29 mouse cellular contexts compared by ENCODE assay signal in genomic region chr8:46585576-46585975, GRCm38 (mm10). TPM values are rescaled to one million over a fixed set of nuclear protein-coding genes. Genes with fewer than 3 reads are reported as not detected.
A peak's percentile ranks its signal among the peaks of the same experiment; 100 is the strongest.
DNase-seq lines count a peak whose midpoint lies in the region; ATAC-seq and TF ChIP-seq lines count a peak whose summit lies in the region.
"Had no signal": no experiment of that assay in that cellular context is flagged by ENCODE, and none has a peak within 500 bp of the region (broad histone marks: within the 10 kb centered on the region; RNA-seq: fewer than 3 reads in every experiment).

No protein-coding gene starts in this region.

- H3K27me3 ChIP-seq in embryonic facial prominence, embryonic 14.5 days (replicated peaks; ENCODE audit: control insufficient read depth, insufficient read depth, low read length): no peaks in the 10 kb centered on the region
- H3K27me3 ChIP-seq in embryonic facial prominence, embryonic 10.5 days (replicated peaks; ENCODE audit: low read depth, poor library complexity, severe bottlenecking): no peaks in the 10 kb centered on the region
- H3K27me3 ChIP-seq in intestine, embryonic 14.5 days (replicated peaks; ENCODE audit: control insufficient read depth, insufficient read depth, low read length): no peaks in the 10 kb centered on the region
- no peaks in the 10 kb centered on the region for H3K27me3 ChIP-seq in intestine, postnatal 0 days (replicated peaks; ENCODE audit: control insufficient read depth, insufficient read depth, low read length)
- H3K27me3 ChIP-seq: CH12.LX; embryonic facial prominence, embryonic 12.5 days; embryonic facial prominence, embryonic 15.5 days; forebrain, embryonic 12.5 days; Patski had no signal

- 64% methylated on average over 3 of the region's 3 CpGs for whole genome bisulfite sequencing in embryonic facial prominence, embryonic 14.5 days
- 94% methylated on average over 3 of the region's 3 CpGs for WGBS in embryonic facial prominence, embryonic 10.5 days
- 81% methylated on average over 3 of the region's 3 CpGs for WGBS in intestine, embryonic 14.5 days
- WGBS in intestine, postnatal 0 days: 79% methylated on average over 3 of the region's 3 CpGs

- no peak overlapping the region for H3K4me2 ChIP-seq in embryonic facial prominence, embryonic 14.5 days (ENCODE audit: low read depth, low read length)
- no peak overlapping the region for H3K4me2 ChIP-seq in intestine, embryonic 14.5 days (ENCODE audit: low read length)
- no peak overlapping the region for H3K4me2 ChIP-seq in intestine, postnatal 0 days (replicated peaks; ENCODE audit: low read depth)
- H3K4me2 ChIP-seq: embryonic facial prominence, embryonic 12.5 days; embryonic facial prominence, embryonic 15.5 days; forebrain, embryonic 12.5 days had no signal

- peaks cover 2% of the 10 kb centered on the region; the same call in 1 of the 2 replicates for H3K4me1 ChIP-seq in embryonic facial prominence, embryonic 14.5 days (ENCODE audit: control insufficient read depth, insufficient read depth, low read length)
- no peaks in the 10 kb centered on the region for H3K4me1 ChIP-seq in embryonic facial prominence, embryonic 10.5 days
- no peaks in the 10 kb centered on the region for H3K4me1 ChIP-seq in intestine, embryonic 14.5 days (replicated peaks; ENCODE audit: control insufficient read depth, insufficient read depth, low read length)
- H3K4me1 ChIP-seq in intestine, postnatal 0 days (replicated peaks; ENCODE audit: control insufficient read depth, insufficient read depth, low read length): no peaks in the 10 kb centered on the region
- H3K4me1 ChIP-seq: embryonic facial prominence, embryonic 12.5 days; embryonic facial prominence, embryonic 15.5 days; forebrain, embryonic 10.5 days; forebrain, embryonic 12.5 days had no signal

- peak; percentile 67 for DNase-seq in embryonic facial prominence, embryonic 14.5 days (ENCODE audit: low spot score)
- no peak for DNase-seq in embryonic facial prominence, embryonic 10.5 days (ENCODE audit: low spot score)
- peak; percentile 23 for DNase-seq in intestine, embryonic 14.5 days (ENCODE audit: low spot score)
- DNase-seq in adipocyte (ENCODE audit: low spot score): peak; percentile 62
- no peak for DNase-seq in layer of hippocampus, adult 8-10 months (ENCODE audit: low spot score in 2 of 2)
- DNase-seq: adrenal gland, adult 2 months; adrenal gland, postnatal 10 days; adrenal gland, postnatal 25 days; B cell, adult 2 months; cerebellum, adult 11 months; cerebellum, adult 18-20 months; cerebellum, adult 8-10 months; cerebellum, adult 9-11 months; cerebellum, postnatal 14 days; cerebellum, postnatal 36 days; embryo, embryonic 11 days had no signal

- no peaks in the 10 kb centered on the region for H3K9me3 ChIP-seq in embryonic facial prominence, embryonic 14.5 days (ENCODE audit: control insufficient read depth, low read length)
- H3K9me3 ChIP-seq in embryonic facial prominence, embryonic 10.5 days: no peaks in the 10 kb centered on the region
- H3K9me3 ChIP-seq in intestine, embryonic 14.5 days (ENCODE audit: control insufficient read depth, low read length): no peaks in the 10 kb centered on the region
- no peaks in the 10 kb centered on the region for H3K9me3 ChIP-seq in intestine, postnatal 0 days (ENCODE audit: control insufficient read depth)
- H3K9me3 ChIP-seq: embryonic facial prominence, embryonic 12.5 days; embryonic facial prominence, embryonic 15.5 days; forebrain, embryonic 10.5 days; forebrain, embryonic 12.5 days; G1E had no signal

- H3K9ac ChIP-seq in embryonic facial prominence, embryonic 14.5 days (ENCODE audit: low read depth, low read length): no peak overlapping the region
- H3K9ac ChIP-seq in intestine, embryonic 14.5 days (ENCODE audit: low read length): no peak overlapping the region
- no peak overlapping the region for H3K9ac ChIP-seq in intestine, postnatal 0 days (ENCODE audit: low read depth, low read length)
- H3K9ac ChIP-seq: embryonic facial prominence, embryonic 12.5 days; embryonic facial prominence, embryonic 15.5 days; forebrain, embryonic 12.5 days had no signal

- H3K4me3 ChIP-seq in embryonic facial prominence, embryonic 14.5 days (ENCODE audit: low read depth, low read length): no peak overlapping the region
- no peak overlapping the region for H3K4me3 ChIP-seq in embryonic facial prominence, embryonic 10.5 days
- H3K4me3 ChIP-seq in intestine, embryonic 14.5 days (ENCODE audit: low read depth, low read length): no peak overlapping the region
- no peak overlapping the region for H3K4me3 ChIP-seq in intestine, postnatal 0 days (ENCODE audit: low read depth, low read length)
- H3K4me3 ChIP-seq: embryonic facial prominence, embryonic 12.5 days; embryonic facial prominence, embryonic 15.5 days; erythroblast, embryonic 14.5 days; forebrain, embryonic 10.5 days; forebrain, embryonic 12.5 days had no signal

- TF ChIP-seq CTCF in intestine, postnatal 0 days (IDR thresholded peaks at IDR 0.05; ENCODE audit: low read depth): no peak

- H3K36me3 ChIP-seq in embryonic facial prominence, embryonic 14.5 days (ENCODE audit: control insufficient read depth, insufficient read depth, low read length): peaks cover 27% of the 10 kb centered on the region; the same call in 1 of the 2 replicates
- peaks cover 26% of the 10 kb centered on the region for H3K36me3 ChIP-seq in embryonic facial prominence, embryonic 10.5 days (replicated peaks)
- H3K36me3 ChIP-seq in intestine, embryonic 14.5 days (ENCODE audit: control insufficient read depth, insufficient read depth, low read length): peaks cover 16% of the 10 kb centered on the region; the same call in 1 of the 2 replicates
- H3K36me3 ChIP-seq in intestine, postnatal 0 days (ENCODE audit: control insufficient read depth, insufficient read depth): peaks cover 31% of the 10 kb centered on the region
- H3K36me3 ChIP-seq: embryonic facial prominence, embryonic 12.5 days had no signal

- no peak for ATAC-seq in embryonic facial prominence, embryonic 14.5 days (ENCODE audit: low read depth)
- no peak for ATAC-seq in intestine, embryonic 14.5 days (replicated peaks; ENCODE audit: low FRiP score, low TSS enrichment, low read depth)
- no peak for ATAC-seq in intestine, postnatal 0 days
- ATAC-seq: activated CD4-positive, CD25-positive, alpha-beta regulatory T cell, adult 4 months; CD4-positive, CD25-positive, alpha-beta regulatory T cell, adult 4 months; forebrain, embryonic 14.5 days; forebrain, embryonic 16.5 days; Patski had no signal

- H3K27ac ChIP-seq in embryonic facial prominence, embryonic 14.5 days (replicated peaks; ENCODE audit: low read depth, low read length): no peak overlapping the region
- no peak overlapping the region for H3K27ac ChIP-seq in embryonic facial prominence, embryonic 10.5 days (replicated peaks)
- H3K27ac ChIP-seq in intestine, embryonic 14.5 days (ENCODE audit: low read depth): no peak overlapping the region
- no peak overlapping the region for H3K27ac ChIP-seq in intestine, postnatal 0 days (ENCODE audit: low read depth, low read length)
- H3K27ac ChIP-seq: embryonic facial prominence, embryonic 12.5 days; embryonic facial prominence, embryonic 15.5 days; forebrain, embryonic 10.5 days; forebrain, embryonic 12.5 days had no signal

RNA-seq across cellular contexts. Expression of gene Primpol, which starts 31.4 kb away (rescaled TPM):
- polyA plus RNA-seq in embryonic facial prominence, embryonic 14.5 days (2014; fragmentation: Nextera tagmentation; extraction: Ambion mirVana): 10.0 and 16.5 TPM in 2 replicates
- 8.3 and 10.0 TPM in 2 replicates for polyA plus RNA-seq in embryonic facial prominence, embryonic 10.5 days (2016; fragmentation: Nextera tagmentation; extraction: Ambion mirVana)
- polyA plus RNA-seq in intestine, embryonic 14.5 days (2014; fragmentation: Nextera tagmentation; extraction: Ambion mirVana): 16.0 and 19.1 TPM in 2 replicates
- 6.2 and 7.6 TPM in 2 replicates for polyA plus RNA-seq in intestine, postnatal 0 days (2015; fragmentation: Nextera tagmentation; extraction: Ambion mirVana)
- total RNA-seq in layer of hippocampus, adult 8-10 months (2022): 1 to 10 TPM; 3.9 to 7.1 (median 5.6) TPM

RNA-seq across cellular contexts. Expression of gene Casp3, which starts 31.5 kb away (rescaled TPM):
- 79.2 and 86.3 TPM in 2 replicates for polyA plus RNA-seq in embryonic facial prominence, embryonic 14.5 days (2014; fragmentation: Nextera tagmentation; extraction: Ambion mirVana)
- 139 and 149 TPM in 2 replicates for polyA plus RNA-seq in embryonic facial prominence, embryonic 10.5 days (2016; fragmentation: Nextera tagmentation; extraction: Ambion mirVana)
- 57.1 and 63.7 TPM in 2 replicates for polyA plus RNA-seq in intestine, embryonic 14.5 days (2014; fragmentation: Nextera tagmentation; extraction: Ambion mirVana)
- polyA plus RNA-seq in intestine, postnatal 0 days (2015; fragmentation: Nextera tagmentation; extraction: Ambion mirVana): 43.5 and 48.7 TPM in 2 replicates
- 10 to 100 TPM in 3 of 4 experiments, 1 to 10 TPM in 1; 9.7 to 14.5 (median 10.9) TPM for total RNA-seq in layer of hippocampus, adult 8-10 months (2022)

RNA-seq across cellular contexts. Expression of gene Cenpu, which starts 33.7 kb away (rescaled TPM):
- 12.4 and 16.8 TPM in 2 replicates for polyA plus RNA-seq in embryonic facial prominence, embryonic 14.5 days (2014; fragmentation: Nextera tagmentation; extraction: Ambion mirVana)
- 30.0 and 30.7 TPM in 2 replicates for polyA plus RNA-seq in embryonic facial prominence, embryonic 10.5 days (2016; fragmentation: Nextera tagmentation; extraction: Ambion mirVana)
- 19.8 and 20.0 TPM in 2 replicates for polyA plus RNA-seq in intestine, embryonic 14.5 days (2014; fragmentation: Nextera tagmentation; extraction: Ambion mirVana)
- polyA plus RNA-seq in intestine, postnatal 0 days (2015; fragmentation: Nextera tagmentation; extraction: Ambion mirVana): 7.6 and 8.9 TPM in 2 replicates
- total RNA-seq in layer of hippocampus, adult 8-10 months (2022): 1 to 10 TPM; 1.3 to 4.5 (median 1.9) TPM

Comparison
In these comparisons a context has a peak if more than half of its experiments do, and no peak if none do; other contexts are left out.
1. DNase-seq: peak in embryonic facial prominence, embryonic 14.5 days (single experiment), intestine, embryonic 14.5 days (single experiment) and adipocyte (single experiment); none in embryonic facial prominence, embryonic 10.5 days (single experiment) and layer of hippocampus, adult 8-10 months (0 of 2).